Mouse (Mus musculus) mesoderm, embryonic 11.5 days (tissue): ENCODE results near the gene Sf3b1.
"Not testable (repeated sequence)": the region's sequence is repeated elsewhere in the genome, so short reads cannot be mapped to it uniquely, and the experiment has no call there.

ENCODE experiments used
- DNase-seq: peaks from one replicate; pipeline ENCODE4 v3.0.0-alpha.2; 2012; ENCODE audit warnings: low read depth, low spot score

Gene Sf3b1

DNA sequence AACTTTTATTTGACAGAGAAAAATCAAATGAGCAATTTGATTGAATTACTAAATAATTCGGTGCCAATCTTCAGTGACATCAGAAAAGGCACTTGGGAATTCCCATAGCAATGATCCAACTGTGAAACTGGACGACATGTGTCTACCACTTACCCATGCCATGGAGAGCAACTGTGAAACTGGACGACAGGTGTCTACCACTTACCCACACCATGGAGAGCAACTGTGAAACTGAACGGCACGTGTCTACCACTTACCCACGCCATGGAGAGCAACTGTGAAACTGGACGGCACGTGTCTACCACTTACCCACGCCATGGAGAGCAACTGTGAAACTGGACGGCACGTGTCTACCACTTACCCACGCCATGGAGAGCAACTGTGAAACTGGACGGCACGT lies 70.3 kb downstream of the Sf3b1 start:
- DNase-seq: not testable (repeated sequence)

DNA sequence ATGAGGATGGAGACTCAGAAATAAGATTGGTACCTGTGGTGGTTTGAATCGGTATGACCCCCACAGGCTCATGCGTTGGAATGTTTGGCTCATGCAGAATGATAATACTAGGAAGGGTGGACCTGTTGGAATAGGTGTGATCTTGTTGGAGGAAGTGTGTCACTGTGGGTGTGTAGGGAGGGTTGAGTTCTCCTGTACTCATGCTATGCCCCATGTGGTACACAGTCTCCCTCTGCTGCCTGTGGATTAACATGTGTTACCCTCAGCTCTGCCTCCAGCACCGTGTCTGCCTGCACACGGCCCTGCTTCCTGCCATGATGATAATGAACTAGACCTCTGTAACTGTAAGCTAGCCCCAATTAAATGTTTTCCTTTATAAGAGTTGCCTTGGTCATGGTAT lies 72.4 kb downstream of the Sf3b1 start:
- no peak for DNase-seq

DNA sequence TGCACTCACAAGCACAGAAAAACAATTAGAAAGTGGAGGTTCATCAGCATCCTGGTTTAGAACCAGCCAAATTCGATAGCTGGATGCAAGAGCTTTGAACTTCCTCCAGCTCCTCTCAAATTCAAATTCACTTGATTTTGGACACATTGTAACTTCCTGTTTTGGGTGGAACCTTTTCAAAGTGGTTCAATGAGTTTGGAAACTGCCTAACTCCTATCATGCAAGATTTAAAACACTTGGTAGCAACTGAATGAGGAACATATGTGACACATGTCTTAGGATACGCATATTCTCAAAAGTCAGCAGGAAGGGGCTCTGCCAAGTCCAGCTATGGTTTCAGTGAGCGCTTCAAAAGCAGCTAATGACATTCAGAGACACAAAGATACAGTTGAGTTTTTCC lies 82.6 kb downstream of the Sf3b1 start:
- DNase-seq: no peak

DNA sequence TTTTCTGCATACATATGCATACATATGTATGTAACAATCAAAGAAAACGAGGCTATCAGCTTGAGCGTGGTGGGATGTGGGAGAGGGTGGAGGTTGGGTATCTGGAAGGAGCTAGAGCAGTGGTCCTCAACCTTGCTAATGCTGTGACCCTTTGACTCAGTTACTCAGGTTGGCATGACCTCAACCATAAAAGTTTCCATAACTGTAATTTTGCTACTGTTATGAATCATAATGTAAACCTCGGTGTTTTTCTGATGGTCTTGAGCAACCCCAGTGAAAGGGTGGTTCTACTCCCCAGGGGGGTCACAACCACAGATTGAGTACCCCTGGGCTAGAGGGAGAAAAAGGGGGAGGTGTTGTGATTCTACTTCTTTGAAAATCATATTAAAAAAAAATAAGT lies 91.8 kb downstream of the Sf3b1 start:
- no peak for DNase-seq
